Mouse (Mus musculus) B cell, adult 2 months (primary cell): ENCODE measurements around the gene Il20rb.

ENCODE experiments used
- DNase-seq, 2 experiments: peaks; one replicate each; pipeline ENCODE4 v3.0.0; 2022

Il20rb gene

GRCm38 (mm10) chr9:100419103-100419502, 67.5 kb downstream of the Il20rb start:
- no peak for DNase-seq

GRCm38 (mm10) chr9:100416756-100417155, 69.8 kb downstream of the Il20rb start:
- no peak for DNase-seq

GRCm38 (mm10) chr9:100416299-100416698, 70.3 kb downstream of the Il20rb start:
- DNase-seq: no peak

GRCm38 (mm10) chr9:100415328-100415979, 71.1 kb downstream of the Il20rb start:
- no peak for DNase-seq
